Mouse (Mus musculus) intestine, embryonic 14.5 days (tissue): ENCODE results near the gene Mtmr14. TPM values are rescaled to one million over a fixed set of nuclear protein-coding genes. Genes with fewer than 3 reads are reported as not detected.

Experiments
- ATAC-seq: fragments of 200-750 bp; cut with Nextera tagmentation; replicated peaks from 2 replicates; pipeline ENCODE4 v1.8.0; 2017; ENCODE audit warnings: low read depth, moderate number of reproducible peaks, moderate TSS enrichment, moderate library complexity; ENCODE audit not compliant: low FRiP score, low TSS enrichment
- DNase-seq: peaks from one replicate; pipeline ENCODE4 v3.0.0-alpha.2; 2018; ENCODE audit warnings: low spot score
- H3K27ac ChIP-seq: fragments of 300-500 bp; sonication (generic); 2 replicates; pipeline ENCODE4 v1.5.1; 2014; ENCODE audit warnings: low read depth, mild to moderate bottlenecking, control low read depth
- H3K27me3 ChIP-seq: fragments of 300-500 bp; sonication (generic); replicated peaks from 2 replicates; pipeline ENCODE4 v1.6.1; 2014; ENCODE audit warnings: low read length, control low read depth; ENCODE audit not compliant: control insufficient read depth, insufficient read depth
- H3K36me3 ChIP-seq: fragments of 300-500 bp; sonication (generic); 2 replicates; pipeline ENCODE4 v1.6.1; 2014; ENCODE audit warnings: low read length, control low read depth; ENCODE audit not compliant: control insufficient read depth, insufficient read depth
- H3K4me1 ChIP-seq: fragments of 300-500 bp; sonication (generic); replicated peaks from 2 replicates; pipeline ENCODE4 v1.6.1; 2014; ENCODE audit warnings: low read length, control low read depth, mixed read lengths; ENCODE audit not compliant: control insufficient read depth, insufficient read depth
- H3K4me2 ChIP-seq: fragments of 300-500 bp; sonication (generic); 2 replicates; pipeline ENCODE4 v1.6.1; 2014; ENCODE audit warnings: low read length
- H3K4me3 ChIP-seq: fragments of 300-500 bp; sonication (generic); 2 replicates; pipeline ENCODE4 v1.5.1; 2014; ENCODE audit warnings: low read depth, low read length, control low read depth, mixed read lengths
- H3K9ac ChIP-seq: fragments of 300-500 bp; sonication (generic); 2 replicates; pipeline ENCODE4 v1.6.1; 2014; ENCODE audit warnings: mild to moderate bottlenecking, low read length
- H3K9me3 ChIP-seq: fragments of 300-500 bp; sonication (generic); 2 replicates; pipeline ENCODE4 v1.6.1; 2016; ENCODE audit warnings: low read length, control low read depth; ENCODE audit not compliant: control insufficient read depth
- WGBS: fragments of 180-500 bp; shearing (Covaris S2); extraction: QIAGEN DNeasy Blood & Tissue Kit; methylation state at CpG from one replicate; pipeline ENCODE4 v1.1.7; 2014; 5-methylcytosine and 5-hydroxymethylcytosine counted together
- polyA plus RNA-seq: library from polyadenylated mRNA; unstranded; fragments of >200 nt; fragmentation: Nextera tagmentation; extraction: Ambion mirVana; gene quantifications from 2 replicates; pipeline ENCODE4 v1.2.1, GENCODE M21; 2014

Gene Mtmr14
- polyA plus RNA-seq, 1 experiment from 2014 or later = 40.8 TPM

- ATAC-seq = no peak
- H3K4me2 ChIP-seq = no peak overlapping the region
- H3K27ac ChIP-seq = no peak overlapping the region
- no peaks in the 10 kb centered on the region for H3K9me3 ChIP-seq
- 0 out of 2 replicates have a peak, but pooled peaks cover 3% of the 10 kb centered on the region for H3K4me1 ChIP-seq
- DNase-seq = no peak
- H3K27me3 ChIP-seq = no peaks in the 10 kb centered on the region
- WGBS = 86% methylated on average over 1 of the region's 1 CpGs
- H3K4me3 ChIP-seq = no peak overlapping the region
- peaks cover 30% of the 10 kb centered on the region for H3K36me3 ChIP-seq
- H3K9ac ChIP-seq = no peak overlapping the region
Measured at GRCm38 (mm10) chr6:113329396-113329795, 91.8 kb downstream of the Mtmr14 start.

DNA sequence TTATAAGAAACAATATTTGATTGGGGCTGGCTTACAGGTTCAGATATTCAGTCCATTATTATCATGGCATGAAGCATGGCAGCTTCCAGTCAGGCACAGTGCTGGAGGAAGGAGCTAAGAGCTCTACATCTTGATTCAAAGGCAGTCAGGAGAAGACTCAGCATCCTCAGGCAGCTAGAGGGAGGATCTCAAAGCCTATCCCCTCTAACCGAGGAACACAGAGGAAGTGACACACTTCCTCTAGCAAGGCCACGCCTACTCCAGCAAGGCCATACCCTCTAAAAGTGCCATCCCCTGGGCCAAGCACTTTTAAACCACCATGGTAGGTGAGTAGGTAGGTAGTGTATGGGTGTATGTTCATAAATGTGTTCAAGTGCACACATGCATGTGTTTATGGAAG, 92.9 kb downstream of the Mtmr14 start:
- Histone ChIP-seq H3K27ac (no peak overlapping the region), H3K4me1 (0 out of 2 replicates have a peak, but pooled peaks cover under 1% of the 10 kb centered on the region), H3K27me3 (no peaks in the 10 kb centered on the region), H3K4me3 (no peak overlapping the region), H3K9me3 (no peaks in the 10 kb centered on the region), H3K9ac (no peak overlapping the region), H3K36me3 (peaks cover 31% of the 10 kb centered on the region), H3K4me2 (no peak overlapping the region)
- ATAC-seq (no peak), DNase-seq (no peak)
- 57% methylated on average over 2 of the region's 2 CpGs for WGBS

Other genes with a start within 250 kb of the Mtmr14 start
- 48.2 and 48.9 TPM in 2 replicates for gene Thumpd3, start 191.6 kb upstream of the Mtmr14 start, polyA plus RNA-seq
- gene Setd5, start 160.5 kb upstream of the Mtmr14 start, polyA plus RNA-seq = 90.0 and 91.5 TPM in 2 replicates
- gene Lhfpl4, start 42.5 kb upstream of the Mtmr14 start, polyA plus RNA-seq = 1.1 and 1.2 TPM in 2 replicates
- 0.05 and 0.12 TPM in 2 replicates for gene Cpne9, start 44.5 kb downstream of the Mtmr14 start, polyA plus RNA-seq
- gene Brpf1, start 69.3 kb downstream of the Mtmr14 start, polyA plus RNA-seq = 21.0 and 21.6 TPM in 2 replicates
- gene Ogg1, start 89.1 kb downstream of the Mtmr14 start, polyA plus RNA-seq = 12.7 and 14.2 TPM in 2 replicates
- 94.8 and 101 TPM in 2 replicates for gene Camk1, start 106.1 kb downstream of the Mtmr14 start, polyA plus RNA-seq
- 50.5 and 53.4 TPM in 2 replicates for gene Tada3, start 140.0 kb downstream of the Mtmr14 start, polyA plus RNA-seq
- 221 and 234 TPM in 2 replicates for gene Arpc4, start 140.3 kb downstream of the Mtmr14 start, polyA plus RNA-seq
- 2.5 and 4.0 TPM in 2 replicates for gene Ttll3, start 151.4 kb downstream of the Mtmr14 start, polyA plus RNA-seq
- 21.9 and 27.4 TPM in 2 replicates for gene Rpusd3, start 181.5 kb downstream of the Mtmr14 start, polyA plus RNA-seq
- 2.2 and 3.1 TPM in 2 replicates for gene Cidec, start 197.9 kb downstream of the Mtmr14 start, polyA plus RNA-seq
- 80.0 and 84.6 TPM in 2 replicates for gene Jagn1, start 204.7 kb downstream of the Mtmr14 start, polyA plus RNA-seq
- 8.4 and 9.0 TPM in 2 replicates for gene Il17re, start 220.6 kb downstream of the Mtmr14 start, polyA plus RNA-seq
- gene Il17rc, start 233.6 kb downstream of the Mtmr14 start, polyA plus RNA-seq = 15.3 and 18.5 TPM in 2 replicates
- 20.1 and 20.2 TPM in 2 replicates for gene Creld1, start 245.5 kb downstream of the Mtmr14 start, polyA plus RNA-seq